Mouse (Mus musculus): ENCODE measurements at regions not wholly inside any gene's neighbourhood (a gene's known extent, or its start where the extent isn't known, plus 50 kb on each side); places are given as distances from the start of the nearest gene placed in this dataset.

DNA sequence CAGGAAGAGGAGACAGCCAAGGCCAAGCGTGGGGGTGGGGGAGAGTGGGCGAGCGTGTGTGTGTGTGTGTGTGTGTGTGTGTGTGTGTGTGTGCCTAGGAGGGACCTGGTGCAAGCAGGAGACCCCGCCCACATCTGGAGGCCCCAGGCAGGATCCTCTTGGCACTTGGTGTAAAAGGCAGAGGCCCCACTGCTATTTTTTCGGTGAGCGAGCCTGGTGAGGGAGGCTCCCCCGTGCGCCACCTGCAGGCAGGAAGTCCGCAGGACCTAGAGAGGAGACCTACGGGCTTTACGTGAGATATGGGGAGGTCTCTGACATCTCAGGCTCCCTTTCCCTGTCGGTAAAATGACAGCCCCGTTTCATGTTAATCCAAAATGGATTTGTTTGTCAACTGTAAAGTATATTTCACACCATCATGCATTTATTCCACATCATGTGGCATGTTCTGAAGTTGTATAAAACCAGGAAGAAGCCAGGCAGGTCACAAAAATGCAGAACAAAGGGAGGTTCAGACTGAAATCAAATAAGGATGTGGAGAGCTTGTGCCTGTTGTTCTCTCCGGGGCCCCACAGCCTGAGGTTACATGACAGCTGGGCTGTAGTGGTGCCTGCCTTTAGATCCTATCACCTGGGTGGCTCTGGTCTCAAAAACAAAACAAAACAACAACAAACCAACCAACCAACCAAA lies 89.3 kb upstream of the Tmpo start:
- TF ChIP-seq GATA1 (IDR thresholded peaks at IDR 0.05; ENCODE audit: borderline replicate concordance, low read length) (no peak), FLI1 (IDR thresholded peaks at IDR 0.05; ENCODE audit: low read length) (no peak)

Measured in megakaryocyte, embryonic 14.5 days (primary cell).